Comparison of ENCODE assay signal across 30 mouse cellular contexts in genomic region chr4:107098791-107099525, GRCm38 (mm10). TPM values are rescaled to one million over a fixed set of nuclear protein-coding genes. Genes with fewer than 3 reads are reported as not detected.
DNase-seq lines count a peak whose midpoint lies in the region; ATAC-seq and TF ChIP-seq lines count a peak whose summit lies in the region.
"Had no signal": no experiment of that assay in that cellular context is flagged by ENCODE, and none has a peak within 500 bp of the region (broad histone marks: within the 10 kb centered on the region; RNA-seq: fewer than 3 reads in every experiment).

No protein-coding gene starts in this region.

- H3K4me1 ChIP-seq in forebrain, embryonic 10.5 days: peaks cover 61% of the 10 kb centered on the region
- H3K4me1 ChIP-seq in forebrain, embryonic 11.5 days (replicated peaks; ENCODE audit: control insufficient read depth, insufficient read depth, low read length): 0 out of 2 replicates have a peak, but pooled peaks cover 3% of the 10 kb centered on the region
- no peaks in the 10 kb centered on the region; the same call in 1 of the 2 replicates for H3K4me1 ChIP-seq in thymus, adult 2 months (replicated peaks; ENCODE audit: control insufficient read depth, insufficient read depth, low read length)
- H3K4me1 ChIP-seq in hindbrain, postnatal 0 days (ENCODE audit: insufficient read depth, low read length): 0 out of 2 replicates have a peak, but pooled peaks cover 16% of the 10 kb centered on the region

- H3K27me3 ChIP-seq in forebrain, embryonic 10.5 days (ENCODE audit: poor library complexity, severe bottlenecking): 0 out of 2 replicates have a peak, but pooled peaks cover 5% of the 10 kb centered on the region
- no peaks in the 10 kb centered on the region for H3K27me3 ChIP-seq in forebrain, embryonic 11.5 days (ENCODE audit: control insufficient read depth, insufficient read depth, low read length)
- no peaks in the 10 kb centered on the region for H3K27me3 ChIP-seq in thymus, adult 2 months (ENCODE audit: control insufficient read depth, insufficient read depth, low read length)
- H3K27me3 ChIP-seq in hindbrain, postnatal 0 days (ENCODE audit: insufficient read depth, low read length): no peaks in the 10 kb centered on the region
- H3K27me3 ChIP-seq: embryonic facial prominence, embryonic 12.5 days had no signal

- H3K9me3 ChIP-seq in forebrain, embryonic 10.5 days: no peaks in the 10 kb centered on the region
- H3K9me3 ChIP-seq in forebrain, embryonic 11.5 days (ENCODE audit: control insufficient read depth, low read length): no peaks in the 10 kb centered on the region
- H3K9me3 ChIP-seq in hindbrain, postnatal 0 days (ENCODE audit: low read length): no peaks in the 10 kb centered on the region
- H3K9me3 ChIP-seq: embryonic facial prominence, embryonic 12.5 days had no signal

- DNase-seq in forebrain, embryonic 10.5 days (ENCODE audit: extremely low spot score, low spot score): no peak
- DNase-seq in forebrain, embryonic 11.5 days (ENCODE audit: low spot score): no peak
- DNase-seq in thymus, adult 2 months: peak; percentile 5
- DNase-seq in thymus, adult 18-20 months: no peak
- peak; percentile 62 for DNase-seq in R1 (ENCODE audit: low read depth, low spot score)
- DNase-seq in thymus, postnatal 4 days: peak; percentile 28
- DNase-seq in hindbrain, postnatal 0 days (ENCODE audit: low spot score): no peak
- DNase-seq: adrenal gland, postnatal 36 days; B cell, adult 2 months; cerebellum, adult 18-20 months; gastrocnemius, postnatal 36 days; kidney, adult 2 months; kidney, postnatal 10 days; lung, adult 18-20 months; lung, postnatal 14 days; right cerebral cortex, postnatal 4 days had no signal

- WGBS in forebrain, embryonic 10.5 days: 86% methylated on average over 17 of the region's 17 CpGs
- WGBS in forebrain, embryonic 11.5 days: 86% methylated on average over 17 of the region's 17 CpGs
- 64% methylated on average over 17 of the region's 17 CpGs for WGBS in thymus, adult 2 months
- 60% methylated on average over 17 of the region's 17 CpGs for WGBS in hindbrain, postnatal 0 days

- no peak overlapping the region for H3K4me2 ChIP-seq in forebrain, embryonic 11.5 days (ENCODE audit: low read depth, low read length, severe bottlenecking)
- H3K4me2 ChIP-seq in hindbrain, postnatal 0 days (ENCODE audit: low read depth, low read length): no peak overlapping the region
- H3K4me2 ChIP-seq: embryonic facial prominence, embryonic 12.5 days; liver, embryonic 11.5 days had no signal

- ATAC-seq in forebrain, embryonic 11.5 days (replicated peaks; ENCODE audit: low FRiP score): no peak
- ATAC-seq in hindbrain, postnatal 0 days: no peak
- ATAC-seq: forebrain, embryonic 16.5 days; inflammation-experienced regulatory T-cells, adult 6 months had no signal

- H3K36me3 ChIP-seq in forebrain, embryonic 10.5 days (replicated peaks): no peaks in the 10 kb centered on the region
- H3K36me3 ChIP-seq in forebrain, embryonic 11.5 days (ENCODE audit: control insufficient read depth, insufficient read depth, low read length): no peaks in the 10 kb centered on the region
- H3K36me3 ChIP-seq in thymus, adult 2 months (ENCODE audit: control insufficient read depth, insufficient read depth, low read length): no peaks in the 10 kb centered on the region
- no peaks in the 10 kb centered on the region for H3K36me3 ChIP-seq in hindbrain, postnatal 0 days (ENCODE audit: insufficient read depth, low read length)
- H3K36me3 ChIP-seq: embryonic facial prominence, embryonic 12.5 days had no signal

- H3K27ac ChIP-seq in forebrain, embryonic 10.5 days: peak overlapping the region; percentile 37
- no peak overlapping the region for H3K27ac ChIP-seq in forebrain, embryonic 11.5 days (ENCODE audit: low read depth, low read length)
- H3K27ac ChIP-seq in thymus, adult 2 months (ENCODE audit: control insufficient read depth, insufficient read depth, low read length): no peak overlapping the region
- no peak overlapping the region for H3K27ac ChIP-seq in hindbrain, postnatal 0 days
- H3K27ac ChIP-seq: embryonic facial prominence, embryonic 12.5 days; stomach, postnatal 0 days had no signal

- no peak for TF ChIP-seq CTCF in thymus, adult 2 months (IDR thresholded peaks at IDR 0.05; ENCODE audit: borderline replicate concordance, control insufficient read depth, extremely low read depth, insufficient read depth, low read length, poor library complexity)
- no peak for TF ChIP-seq CTCF in hindbrain, postnatal 0 days (IDR thresholded peaks at IDR 0.05; ENCODE audit: low read depth)

- no peak for TF ChIP-seq POLR2A in thymus, adult 2 months (IDR thresholded peaks at IDR 0.05; ENCODE audit: control insufficient read depth, extremely low read depth, insufficient read depth, low read length, poor library complexity)

- no peak overlapping the region for H3K4me3 ChIP-seq in forebrain, embryonic 10.5 days
- H3K4me3 ChIP-seq in forebrain, embryonic 11.5 days (ENCODE audit: low read depth, low read length): no peak overlapping the region
- no peak overlapping the region for H3K4me3 ChIP-seq in thymus, adult 2 months (ENCODE audit: control insufficient read depth, insufficient read depth, low read length)
- no peak overlapping the region for H3K4me3 ChIP-seq in hindbrain, postnatal 0 days (ENCODE audit: low read length)
- H3K4me3 ChIP-seq: embryonic facial prominence, embryonic 12.5 days; erythroblast, embryonic 14.5 days had no signal

- no peak overlapping the region for H3K9ac ChIP-seq in forebrain, embryonic 11.5 days (ENCODE audit: low read length)
- H3K9ac ChIP-seq in hindbrain, postnatal 0 days (replicated peaks; ENCODE audit: low read length): no peak overlapping the region
- H3K9ac ChIP-seq: embryonic facial prominence, embryonic 12.5 days had no signal

RNA-seq across cellular contexts. Expression of gene Cdcp2, which starts 2.3 kb away (rescaled TPM):
- polyA plus RNA-seq in forebrain, embryonic 10.5 days (2016; fragmentation: Nextera tagmentation; extraction: Ambion mirVana): 0.06 TPM in 1 of 2 replicates, not detected in the other
- polyA plus RNA-seq in forebrain, embryonic 11.5 days (2014; fragmentation: Nextera tagmentation; extraction: Ambion mirVana): 0.17 TPM in 1 of 2 replicates, not detected in the other
- 0.33 and 0.46 TPM in 2 replicates for polyA plus RNA-seq in thymus, adult 2 months (2012; rRNA removed)
- total RNA-seq in hindbrain, postnatal 0 days (2014; rRNA removed): 0.68 TPM in 1 of 2 replicates, not detected in the other
- 0.13 TPM in 1 of 2 replicates, not detected in the other for polyA plus RNA-seq in hindbrain, postnatal 0 days (2015; fragmentation: Nextera tagmentation; extraction: Ambion mirVana)
- total RNA-seq: adrenal gland, postnatal 36 days; gastrocnemius, postnatal 36 days; hematopoietic stem cell, adult 5-6 weeks; layer of hippocampus, adult 18-20 months; layer of hippocampus, postnatal 25 days; left cerebral cortex, postnatal 10 days; neutrophil, adult 5-6 weeks had no signal
- polyA plus RNA-seq: cortical plate, adult 2 months; forebrain, embryonic 16.5 days; heart, embryonic 16.5 days; inflammation-experienced regulatory T-cells, adult 6 months; kidney, adult 2 months; liver, embryonic 11.5 days; stomach, postnatal 0 days; urinary bladder, adult 2 months had no signal

RNA-seq across cellular contexts. Expression of gene Cyb5rl, which starts 32.2 kb away (rescaled TPM):
- 8.9 and 11.3 TPM in 2 replicates for polyA plus RNA-seq in forebrain, embryonic 10.5 days (2016; fragmentation: Nextera tagmentation; extraction: Ambion mirVana)
- polyA plus RNA-seq in forebrain, embryonic 11.5 days (2014; fragmentation: Nextera tagmentation; extraction: Ambion mirVana): 5.2 and 6.9 TPM in 2 replicates
- polyA plus RNA-seq in thymus, adult 2 months (2012; rRNA removed): 7.4 and 9.4 TPM in 2 replicates
- 8.7 and 21.3 TPM in 2 replicates for total RNA-seq in hindbrain, postnatal 0 days (2014; rRNA removed)
- 4.1 and 4.6 TPM in 2 replicates for polyA plus RNA-seq in hindbrain, postnatal 0 days (2015; fragmentation: Nextera tagmentation; extraction: Ambion mirVana)

RNA-seq across cellular contexts. Expression of gene Mrpl37, which starts 32.3 kb away (rescaled TPM):
- polyA plus RNA-seq in forebrain, embryonic 10.5 days (2016; fragmentation: Nextera tagmentation; extraction: Ambion mirVana): 131 and 132 TPM in 2 replicates
- 108 and 121 TPM in 2 replicates for polyA plus RNA-seq in forebrain, embryonic 11.5 days (2014; fragmentation: Nextera tagmentation; extraction: Ambion mirVana)
- polyA plus RNA-seq in thymus, adult 2 months (2012; rRNA removed): 82.5 and 94.7 TPM in 2 replicates
- 59.2 TPM in 2 replicates for total RNA-seq in hindbrain, postnatal 0 days (2014; rRNA removed)
- polyA plus RNA-seq in hindbrain, postnatal 0 days (2015; fragmentation: Nextera tagmentation; extraction: Ambion mirVana): 77.8 and 79.7 TPM in 2 replicates

Comparison
In these comparisons a context has a peak if more than half of its experiments do, and no peak if none do; other contexts are left out.
1. DNase-seq: peak in thymus, adult 2 months (single experiment), R1 (single experiment) and thymus, postnatal 4 days (single experiment); none in forebrain, embryonic 10.5 days (single experiment), forebrain, embryonic 11.5 days (single experiment), thymus, adult 18-20 months (0 of 2) and hindbrain, postnatal 0 days (single experiment).